Mouse (Mus musculus) bone marrow macrophage, adult 2 months (primary cell): ENCODE results near the gene Pctp.

ENCODE experiments used
- CTCF ChIP-seq: IDR thresholded peaks from 2 replicates; pipeline ENCODE4 v1.5.1; 2012; ENCODE audit warnings: low read depth, mild to moderate bottlenecking, low read length, moderate library complexity
- POLR2A ChIP-seq: IDR thresholded peaks from 2 replicates; pipeline ENCODE4 v1.6.1; 2012; ENCODE audit warnings: mild to moderate bottlenecking, low read depth, low read length, borderline replicate concordance

GRCm38 (mm10) chr11:89969131-89969530 is 33.6 kb downstream of the Pctp start:
- TF ChIP-seq CTCF (no peak), POLR2A (no peak)
